Mouse (Mus musculus): Measurements from ENCODE around the gene Plekho2.

The Plekho2 gene

DNA sequence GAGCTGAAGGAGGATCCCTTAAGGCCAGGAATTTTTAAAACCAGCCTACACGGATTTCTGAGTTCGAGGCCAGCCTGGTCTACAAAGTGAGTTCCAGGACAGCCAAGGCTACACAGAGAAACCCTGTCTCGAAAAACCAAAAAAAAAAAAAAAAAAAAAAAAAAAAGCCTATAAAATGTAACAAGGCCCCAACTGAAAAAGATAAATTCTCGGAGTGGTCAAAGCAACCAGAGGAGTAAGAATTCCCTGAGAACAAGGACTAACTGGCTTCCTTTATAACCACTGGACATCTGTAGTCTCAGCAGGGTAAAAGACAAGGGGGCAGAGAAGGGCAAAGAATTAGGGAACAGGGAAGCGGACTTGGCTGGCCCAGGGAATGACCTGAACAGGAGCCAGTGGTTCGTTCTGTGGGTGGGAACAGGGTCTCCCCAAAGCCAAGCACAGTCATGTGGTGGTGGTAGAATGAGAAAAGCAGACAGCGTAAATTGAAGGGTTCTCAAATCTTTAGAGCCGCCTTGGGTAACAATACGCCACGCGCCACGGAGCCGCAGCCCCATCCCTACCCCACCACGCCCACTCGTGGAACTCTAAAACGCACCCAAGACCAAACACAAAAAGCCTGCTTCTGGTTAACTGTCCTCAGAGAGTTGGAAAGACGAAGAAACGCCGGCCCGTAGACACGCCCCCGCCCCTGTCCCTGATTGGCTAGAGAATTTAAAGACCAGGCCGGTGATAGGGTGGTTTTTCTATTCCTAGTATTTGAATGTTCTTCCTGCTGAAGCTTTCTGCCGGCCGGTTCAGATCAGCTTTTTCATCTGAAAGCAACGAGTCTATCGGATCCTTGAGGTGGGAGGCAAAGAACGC lies 6.8 kb upstream of the Plekho2 start, which contains the start of gene Pif1:
Gene Pif1 (plus strand): TSS at position 755 of the 864 bp plus-strand sequence.
- peak; percentile 67 to 68 for DNase-seq (ENCODE audit: low read depth in 1 of 2, low spot score in 2 of 2)

- DNase-seq (ENCODE audit: low read depth in 1 of 2, low spot score in 2 of 2): peak in 1 of 2 experiments; percentile 46
These were observed 3.2 kb upstream of the Plekho2 start for GRCm38 (mm10) chr9:65583045-65583444.

- DNase-seq (ENCODE audit: low read depth in 1 of 2, low spot score in 2 of 2): peak; percentile 83 to 86
These were observed 789 bp upstream of the Plekho2 start for GRCm38 (mm10) chr9:65580401-65581256.

DNA sequence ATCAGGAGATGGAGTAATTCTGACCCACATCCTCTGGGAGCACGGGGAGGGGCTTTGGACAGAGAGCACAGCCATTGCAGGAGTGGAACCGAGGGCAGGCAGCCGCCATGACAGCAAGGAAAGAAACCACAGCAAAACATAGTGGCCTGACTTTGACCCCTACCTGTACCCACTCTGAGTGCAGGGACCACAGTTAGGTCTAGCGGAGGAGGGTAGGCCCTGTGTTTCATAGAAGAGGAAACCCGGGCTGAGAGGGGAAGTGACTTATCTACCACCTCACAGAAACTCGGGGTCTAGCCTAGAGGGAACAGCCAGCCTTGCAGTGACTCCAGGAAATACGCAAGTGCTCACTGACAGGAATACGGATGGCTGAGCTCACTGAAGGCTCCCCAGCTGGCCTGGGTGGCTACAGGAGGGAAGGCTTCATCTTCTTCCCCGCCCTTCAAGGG lies 1.0 kb downstream of the Plekho2 start:
- peak; percentile 63 to 71 for DNase-seq (ENCODE audit: low read depth in 1 of 2, low spot score in 2 of 2)

- no peak for DNase-seq (ENCODE audit: low read depth in 1 of 2, low spot score in 2 of 2)
These were observed 2.2 kb downstream of the Plekho2 start for GRCm38 (mm10) chr9:65577511-65578196.

DNA sequence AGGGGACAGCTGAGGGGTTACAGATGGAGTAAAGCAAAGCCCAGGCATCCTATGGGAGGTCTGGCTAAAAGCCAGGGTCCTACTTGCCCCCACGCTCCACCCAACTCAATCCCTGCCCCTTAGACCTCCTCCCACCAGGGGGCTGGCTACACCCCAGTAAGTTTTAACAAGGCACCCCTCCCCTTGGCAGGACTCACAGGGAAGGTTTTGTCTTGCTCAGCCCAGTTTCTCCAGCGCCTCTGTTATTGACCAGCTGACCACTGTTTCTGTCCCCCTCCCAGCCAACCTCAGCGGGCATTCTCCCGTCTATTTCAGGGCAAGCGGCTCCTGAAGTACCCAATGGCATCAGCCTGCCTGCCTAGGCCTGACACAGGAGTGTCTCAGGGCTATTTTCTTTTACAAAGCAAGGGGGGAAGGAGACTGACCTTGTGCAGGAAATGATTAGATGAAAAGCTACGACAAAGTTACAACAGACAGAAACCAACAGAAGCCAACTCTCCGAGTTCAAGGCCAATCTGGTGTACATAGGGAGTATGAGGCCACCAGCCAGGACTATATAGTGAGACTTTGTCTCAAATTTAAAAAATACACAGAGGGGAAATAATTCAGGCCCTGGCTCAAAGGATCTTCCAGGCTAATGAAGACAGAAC lies 2.9 kb downstream of the Plekho2 start:
- DNase-seq (ENCODE audit: low read depth in 1 of 2, low spot score in 2 of 2): no peak

- no peak for DNase-seq (ENCODE audit: low read depth in 1 of 2, low spot score in 2 of 2)
These were observed 4.2 kb downstream of the Plekho2 start for GRCm38 (mm10) chr9:65575393-65576196.

DNA sequence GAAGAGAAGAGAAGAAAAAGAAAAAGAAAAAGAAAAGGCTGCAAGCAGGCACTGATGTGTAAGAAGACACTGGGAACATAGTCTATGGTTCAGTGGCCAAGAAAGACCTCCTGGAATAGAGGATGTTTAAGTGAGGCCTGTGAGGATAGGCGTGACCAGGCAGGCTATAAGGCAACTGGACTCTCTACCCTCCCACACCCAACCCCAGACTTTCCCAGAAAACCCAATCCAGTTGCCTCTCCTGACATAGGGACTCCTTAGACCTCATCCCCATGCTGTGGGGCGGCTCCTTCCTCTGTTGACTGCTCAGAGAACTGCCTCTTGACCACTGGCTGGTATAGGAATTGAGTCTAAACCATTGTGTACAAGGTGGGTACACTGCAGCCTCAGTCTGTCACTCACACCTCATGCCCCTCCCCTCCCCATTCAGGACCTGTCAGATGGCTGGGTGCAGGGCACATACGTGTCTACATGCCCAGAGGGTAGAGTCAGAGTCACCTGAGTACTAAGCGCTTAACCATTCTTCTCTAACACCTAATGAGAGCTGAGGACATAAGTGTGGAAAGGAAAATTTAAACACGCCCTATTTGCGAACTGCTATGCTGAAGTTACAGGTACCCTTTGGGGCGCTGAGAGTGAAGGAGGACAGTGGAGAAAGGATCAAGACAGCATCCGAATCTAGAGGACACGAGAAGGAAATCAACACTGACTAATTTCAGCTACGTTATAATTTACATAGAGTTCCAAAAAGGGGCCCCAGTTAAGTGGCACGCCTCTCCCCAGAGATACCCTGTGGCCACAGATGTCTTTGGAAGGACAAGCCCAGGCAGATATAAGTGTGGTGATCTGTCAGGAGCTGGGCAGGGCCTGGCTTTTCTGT lies 5.1 kb downstream of the Plekho2 start:
- DNase-seq (ENCODE audit: low read depth in 1 of 2, low spot score in 2 of 2): no peak

DNA sequence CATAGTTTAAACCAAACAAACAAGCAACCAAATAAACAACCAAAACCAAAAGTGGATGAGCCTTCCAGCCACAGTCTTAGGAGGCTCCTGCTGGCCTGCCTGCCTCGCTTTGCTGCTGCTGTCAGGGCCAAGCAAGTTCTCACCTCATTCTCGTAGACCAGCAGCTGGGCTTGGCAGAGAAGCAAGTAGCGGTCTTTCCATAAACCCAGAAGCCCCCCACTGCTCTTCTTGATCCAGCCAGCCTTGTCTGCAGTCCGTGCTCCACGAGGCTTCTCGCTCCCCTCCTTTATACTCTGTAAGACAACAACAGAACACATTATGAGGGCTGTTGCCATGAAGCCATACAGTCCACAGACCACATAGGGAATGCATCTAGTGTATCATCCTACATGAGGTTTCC lies 7.0 kb downstream of the Plekho2 start:
- no peak for DNase-seq (ENCODE audit: low read depth in 1 of 2, low spot score in 2 of 2)

DNA sequence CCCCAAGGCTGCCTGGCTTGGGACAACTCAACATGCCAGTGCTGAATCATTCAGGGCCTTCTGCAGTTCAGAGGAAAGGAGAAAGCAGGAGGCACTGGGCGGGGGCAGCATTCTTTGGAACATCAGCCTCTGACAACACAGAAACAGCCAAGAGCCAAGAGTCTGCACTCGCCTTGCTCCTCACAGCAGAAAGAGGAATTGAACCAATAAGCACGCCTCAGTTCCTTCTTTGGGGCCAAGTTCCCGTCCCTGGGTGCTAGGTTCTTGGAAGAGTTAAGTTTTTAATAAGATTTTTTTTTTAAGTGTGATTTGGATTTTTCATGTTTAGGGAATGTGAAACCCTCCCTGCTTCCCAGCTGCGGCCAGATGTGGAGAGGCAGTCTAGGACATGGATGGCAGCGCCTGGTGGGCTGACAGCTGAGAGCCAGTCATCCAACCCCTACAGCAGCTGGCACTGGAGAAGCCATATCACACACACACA lies 10.3 kb downstream of the Plekho2 start:
- peak in 1 of 2 experiments; percentile 72 for DNase-seq (ENCODE audit: low read depth in 1 of 2, low spot score in 2 of 2)

GRCm38 (mm10) chr9:65568787-65569186 lies 11.1 kb downstream of the Plekho2 start:
- DNase-seq (ENCODE audit: low read depth in 1 of 2, low spot score in 2 of 2): no peak

DNA sequence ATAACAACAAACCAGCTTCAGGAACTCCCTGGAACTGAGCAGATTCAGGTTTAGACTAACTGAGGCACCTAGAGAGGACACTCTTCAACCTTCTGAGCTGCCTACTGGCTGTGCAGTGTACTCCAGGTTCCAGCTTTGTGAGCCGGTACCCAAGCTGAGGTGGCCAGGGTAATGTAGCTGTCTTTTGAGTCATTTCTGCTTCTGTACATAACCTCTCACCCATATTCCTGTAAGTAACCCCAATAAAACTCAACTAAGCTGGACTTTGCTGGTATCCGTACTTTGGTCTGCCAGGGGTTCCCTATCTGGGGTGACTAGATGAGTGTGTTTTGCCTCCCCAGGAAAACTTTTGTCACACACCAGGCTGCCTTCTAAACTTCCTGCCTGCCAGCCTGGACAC lies 15.1 kb downstream of the Plekho2 start:
- no peak for DNase-seq (ENCODE audit: low read depth in 1 of 2, low spot score in 2 of 2)

GRCm38 (mm10) chr9:65563073-65563472 lies 16.8 kb downstream of the Plekho2 start:
- no peak for DNase-seq (ENCODE audit: low read depth in 1 of 2, low spot score in 2 of 2)

GRCm38 (mm10) chr9:65562081-65562506 lies 17.7 kb downstream of the Plekho2 start:
- DNase-seq (ENCODE audit: low read depth in 1 of 2, low spot score in 2 of 2): no peak

DNA sequence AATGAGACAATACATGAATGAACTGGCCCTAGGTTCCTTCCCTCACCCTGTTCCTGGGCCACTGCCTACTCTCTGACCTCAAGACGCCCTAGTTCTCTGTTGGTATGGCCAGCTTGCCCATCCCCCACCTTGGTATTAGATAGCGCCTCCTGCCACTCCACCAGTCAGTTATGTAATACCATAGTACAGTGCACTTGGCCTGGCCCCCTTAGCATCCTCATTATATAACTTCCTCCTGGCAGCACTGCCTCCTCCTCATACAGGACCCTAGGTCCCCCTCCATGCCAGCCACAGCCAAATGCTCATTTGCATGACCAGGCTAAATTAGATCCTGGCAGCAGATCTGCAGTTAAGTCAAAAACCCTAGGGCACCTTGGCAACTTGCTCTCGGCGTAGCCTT lies 18.8 kb downstream of the Plekho2 start:
- DNase-seq (ENCODE audit: low read depth in 1 of 2, low spot score in 2 of 2): peak in 1 of 2 experiments; percentile 62

DNA sequence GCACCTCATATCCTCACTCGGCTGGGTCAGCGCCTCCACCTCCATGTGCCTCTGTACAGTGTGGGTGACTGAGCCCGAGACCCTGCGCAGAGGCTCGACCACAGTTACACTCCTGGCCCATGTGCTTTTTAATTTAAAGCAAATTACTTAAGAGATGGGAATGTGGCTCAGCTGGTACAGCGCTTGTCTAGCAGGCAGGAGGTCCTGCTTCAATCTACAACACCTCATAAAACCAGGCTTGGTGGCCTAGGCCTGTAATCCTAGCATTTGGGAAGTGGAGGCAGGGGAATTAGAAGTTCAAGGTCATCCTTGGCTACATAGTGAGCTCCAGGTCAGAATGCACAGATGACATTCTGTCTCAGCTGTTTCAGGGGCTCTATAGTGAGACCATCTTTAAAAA lies 21.0 kb downstream of the Plekho2 start:
- DNase-seq (ENCODE audit: low read depth in 1 of 2, low spot score in 2 of 2): no peak

GRCm38 (mm10) chr9:65556979-65557378 lies 22.9 kb downstream of the Plekho2 start:
- DNase-seq (ENCODE audit: low read depth in 1 of 2, low spot score in 2 of 2): no peak

- no peak for DNase-seq (ENCODE audit: low read depth in 1 of 2, low spot score in 2 of 2)
These were observed 23.5 kb downstream of the Plekho2 start for GRCm38 (mm10) chr9:65556349-65556748.

- DNase-seq (ENCODE audit: low read depth in 1 of 2, low spot score in 2 of 2): no peak
These were observed 24.2 kb downstream of the Plekho2 start for GRCm38 (mm10) chr9:65555621-65556020.
